Mouse (Mus musculus) MN1 (cell line): ENCODE data around the gene Coro6.

Experiments used
- DNase-seq: peaks from one replicate; pipeline ENCODE4 v3.0.0-alpha.2; 2016; ENCODE audit warnings: low spot score

Coro6 gene

GRCm38 (mm10) chr11:77462283-77463100 is at the start of gene Coro6:
Gene Coro6, plus strand, starts transcription at chr11:77462411.
- peak; percentile 75 for DNase-seq

DNA sequence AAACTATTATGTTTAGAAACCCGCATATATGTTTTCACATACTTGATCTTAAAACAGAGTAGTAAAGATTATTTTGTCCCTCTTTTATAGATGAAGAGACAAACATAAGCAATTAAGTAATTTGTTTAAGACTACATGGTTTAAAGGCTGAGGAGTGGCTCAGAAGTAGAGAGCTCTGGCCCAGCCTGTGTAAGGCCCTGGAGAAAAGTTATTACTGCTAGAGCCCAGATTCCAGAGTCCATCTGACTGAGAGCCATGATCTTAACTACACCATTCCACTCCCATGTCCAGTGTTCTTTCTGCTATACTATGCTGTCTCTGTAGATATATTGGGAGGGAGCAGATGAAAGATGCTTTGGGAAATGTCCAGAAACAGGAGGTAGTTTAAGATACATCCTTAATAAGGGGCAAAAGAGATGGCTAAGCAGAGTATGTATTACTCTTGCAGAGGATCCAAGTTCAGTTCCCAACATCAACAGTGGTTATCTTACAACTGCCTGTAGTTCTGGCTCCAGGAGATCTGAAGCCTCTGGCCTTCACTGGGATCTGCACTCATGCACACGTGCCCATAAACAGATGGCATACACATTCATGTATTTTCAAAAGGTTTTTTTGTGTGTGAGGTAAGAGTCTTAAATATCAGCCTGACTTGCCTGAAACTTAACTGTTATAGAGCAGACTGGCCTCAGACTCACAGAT is 47.9 kb upstream of the Coro6 start:
- DNase-seq, result no peak

GRCm38 (mm10) chr11:77416212-77417000 is 45.8 kb upstream of the Coro6 start:
- no peak for DNase-seq

DNA sequence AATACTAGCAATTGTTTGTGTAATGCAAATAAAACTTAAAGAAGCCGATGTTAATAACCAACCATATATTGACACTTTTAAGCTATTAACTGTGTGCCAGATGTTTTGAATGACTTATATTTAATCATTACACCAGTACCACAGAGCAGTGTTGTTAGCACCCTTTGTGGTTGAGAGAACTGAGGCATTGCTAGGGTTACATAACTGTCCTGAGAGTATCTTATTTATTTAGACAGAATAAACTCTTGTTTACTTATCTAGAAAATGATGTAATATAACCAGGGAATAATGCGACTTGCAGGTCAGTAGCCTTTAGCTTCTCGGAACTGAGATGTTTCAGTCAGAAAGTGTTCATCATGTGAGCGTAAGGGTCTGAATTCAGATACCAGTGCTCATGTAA is 44.2 kb upstream of the Coro6 start:
- no peak for DNase-seq

DNA sequence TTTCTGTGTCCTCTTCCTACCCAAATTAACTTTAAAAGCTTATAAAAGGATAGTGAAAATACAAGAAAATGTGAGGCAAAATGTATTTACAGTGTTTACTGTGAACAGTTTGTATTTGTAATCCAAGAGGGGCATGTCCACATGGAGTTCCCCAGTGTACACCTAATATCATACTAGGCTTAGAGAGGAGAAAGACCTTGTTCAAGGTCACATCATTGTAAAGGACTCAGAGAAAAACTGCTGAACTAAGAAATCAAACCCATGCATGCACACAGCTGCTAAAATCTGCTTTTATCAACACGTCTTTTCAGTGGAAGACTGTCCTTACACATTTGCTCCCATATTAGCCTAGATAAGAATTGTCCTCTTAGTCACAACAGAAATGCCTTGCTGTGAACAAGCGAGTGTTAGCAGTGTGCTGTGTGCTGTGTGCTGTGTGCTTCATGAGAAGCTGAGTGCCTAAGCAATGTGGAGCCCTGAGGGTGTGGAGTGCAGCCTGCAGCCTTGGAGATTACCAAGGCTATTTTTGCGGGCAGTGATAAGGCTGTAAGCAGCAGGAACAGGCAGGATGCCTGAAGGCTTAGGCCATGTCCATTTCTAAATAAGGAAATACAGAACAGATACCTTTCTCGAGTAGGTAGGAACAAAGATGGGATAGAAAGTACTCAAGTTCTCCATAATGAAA is 38.9 kb upstream of the Coro6 start:
- no peak for DNase-seq

DNA sequence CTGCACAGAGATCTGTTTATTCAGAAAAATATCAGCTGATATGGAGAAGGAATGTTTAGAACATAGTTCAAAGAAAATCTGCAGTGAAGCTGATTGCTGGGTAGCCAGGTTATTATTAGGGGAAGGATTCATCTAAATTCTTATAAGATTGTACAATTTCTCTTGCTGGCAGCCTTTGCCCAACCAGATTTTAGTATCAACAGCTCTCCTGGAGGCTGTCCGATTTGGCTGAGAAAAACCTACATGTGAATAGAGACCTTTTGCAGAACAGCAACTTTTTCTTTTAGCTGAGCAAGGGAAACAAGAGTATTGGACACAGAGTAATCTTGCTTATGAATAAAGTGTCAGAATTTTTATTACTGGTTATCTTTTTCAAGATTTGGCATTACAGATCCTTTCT is 33.8 kb upstream of the Coro6 start:
- DNase-seq, result no peak

DNA sequence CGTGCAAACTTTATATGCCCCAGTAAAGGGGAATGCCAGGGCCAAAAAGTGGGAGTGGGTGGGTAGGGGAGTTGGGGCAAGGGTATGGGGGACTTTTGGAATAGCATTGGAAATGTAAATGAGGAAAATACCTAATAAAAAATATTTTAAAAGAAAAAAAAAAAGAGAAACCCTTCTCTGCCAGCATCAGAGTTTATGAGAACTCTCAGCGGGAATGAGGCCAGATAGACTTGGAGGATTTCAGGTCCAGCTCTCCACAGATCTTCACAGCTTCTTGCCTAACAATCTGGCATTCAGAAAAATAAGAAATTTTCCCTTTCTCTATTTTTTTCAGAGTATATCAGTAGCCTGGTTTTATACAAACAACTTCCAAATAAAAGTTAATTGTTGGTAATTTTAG is 25.2 kb upstream of the Coro6 start:
- DNase-seq, result no peak

GRCm38 (mm10) chr11:77440081-77440480 is 22.1 kb upstream of the Coro6 start:
- DNase-seq, result no peak

DNA sequence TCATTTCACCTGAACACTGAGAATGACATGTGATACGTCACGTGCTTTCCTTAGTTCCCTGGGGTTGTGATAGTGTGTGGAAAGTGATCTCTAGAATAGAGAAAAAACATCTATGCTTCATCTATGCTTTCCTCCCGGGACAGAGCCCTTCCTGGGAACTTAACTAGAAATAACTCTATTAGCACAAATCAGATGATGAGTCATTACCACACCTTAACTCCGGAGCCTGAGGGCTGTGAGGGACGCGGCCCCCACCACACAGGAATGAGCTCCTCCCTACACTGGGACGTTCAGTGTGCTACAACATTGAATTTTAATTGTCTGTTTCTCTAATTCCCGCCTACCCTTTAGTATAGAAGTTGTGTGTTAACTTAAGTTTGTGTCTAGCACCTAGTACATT is 21.2 kb upstream of the Coro6 start:
- no peak for DNase-seq

GRCm38 (mm10) chr11:77442186-77443170 is 19.7 kb upstream of the Coro6 start:
- no peak for DNase-seq

- DNase-seq, result peak; percentile 81
Measured at GRCm38 (mm10) chr11:77444939-77445338, 17.3 kb upstream of the Coro6 start.

DNA sequence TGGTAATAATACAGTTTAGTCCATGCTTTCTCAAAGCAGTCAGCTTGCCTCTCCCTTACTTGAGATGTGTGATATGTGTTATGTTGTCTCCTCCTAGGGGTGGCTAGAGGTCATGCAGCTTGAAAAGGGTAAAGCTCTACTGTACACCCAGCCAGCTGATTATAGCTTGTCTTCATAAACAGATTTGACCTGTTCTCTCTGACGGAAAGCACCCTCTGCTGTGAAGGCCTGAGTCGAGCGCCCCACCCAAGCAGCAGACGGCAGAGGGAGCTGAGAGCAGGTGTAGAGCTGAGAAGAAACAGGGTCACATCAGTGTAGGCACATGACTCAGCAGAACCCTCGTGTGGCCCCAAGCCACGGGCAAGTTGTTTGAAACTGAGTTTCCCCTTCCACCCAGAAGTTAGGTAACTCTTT is 15.6 kb upstream of the Coro6 start:
- peak; percentile 80 for DNase-seq

- DNase-seq, result no peak
Measured at GRCm38 (mm10) chr11:77449224-77449623, 13.0 kb upstream of the Coro6 start.

GRCm38 (mm10) chr11:77451670-77452069 is 10.5 kb upstream of the Coro6 start:
- DNase-seq, result no peak

GRCm38 (mm10) chr11:77453388-77453787 is 8.8 kb upstream of the Coro6 start:
- DNase-seq, result no peak

GRCm38 (mm10) chr11:77455770-77456510 is 6.3 kb upstream of the Coro6 start:
- DNase-seq, result no peak

GRCm38 (mm10) chr11:77456866-77457265 is 5.3 kb upstream of the Coro6 start:
- DNase-seq, result no peak

GRCm38 (mm10) chr11:77461856-77462255 is 355 bp upstream of the Coro6 start:
- DNase-seq, result no peak

GRCm38 (mm10) chr11:77463101-77463445 is 862 bp downstream of the Coro6 start:
- no peak for DNase-seq

GRCm38 (mm10) chr11:77463786-77464185 is 1.6 kb downstream of the Coro6 start:
- no peak for DNase-seq
